Mouse (Mus musculus): Measurements from ENCODE around the gene Gm28372.

GRCm38 (mm10) chr2:130367386-130367785, 37.7 kb upstream of the Gm28372 start:
- TF ChIP-seq HCFC1 (IDR thresholded peaks at IDR 0.05; ENCODE audit: borderline replicate concordance, insufficient read depth, low read length) (no peak), ZNF384 (IDR thresholded peaks at IDR 0.05; ENCODE audit: low read depth, low read length) (no peak)

Data from ES-E14 (cell line).